Mouse (Mus musculus) lung, adult 2 months (tissue): ENCODE data around the gene Akr1b7. TPM values are rescaled to one million over a fixed set of nuclear protein-coding genes. Genes with fewer than 3 reads are reported as not detected.
A peak's percentile ranks its signal among the peaks of the same experiment; 100 is the strongest.

Experiments used
- DNase-seq: peaks from one replicate; pipeline ENCODE4 v3.0.0; 2022
- H3K4me1 ChIP-seq: fragments of 200-500 bp; 2 replicates; pipeline ENCODE4 v1.6.1; 2011; ENCODE audit warnings: low read length; ENCODE audit not compliant: control insufficient read depth, insufficient read depth
- H3K4me3 ChIP-seq: fragments of 200-500 bp; replicated peaks from 2 replicates; pipeline ENCODE3; 2011; ENCODE audit warnings: low read depth, mild to moderate bottlenecking, control low read depth, low read length; ENCODE audit errors: extremely low read depth
- CTCF ChIP-seq: fragments of 200-500 bp; IDR thresholded peaks from 2 replicates; pipeline ENCODE4 v1.5.1; 2011; ENCODE audit warnings: mild to moderate bottlenecking, low read length, control low read depth; ENCODE audit not compliant: insufficient read depth
- POLR2A ChIP-seq: fragments of 200-500 bp; IDR thresholded peaks from 2 replicates; pipeline ENCODE4 v1.6.1; 2011; ENCODE audit warnings: low read depth, mild to moderate bottlenecking, control low read depth, low read length, borderline replicate concordance; ENCODE audit errors: extremely low read depth
- WGBS: fragments of 180-500 bp; shearing (Covaris S2); methylation state at CpG from one replicate; pipeline ENCODE4 v1.1.7; 2018; 5-methylcytosine and 5-hydroxymethylcytosine counted together
- polyA plus RNA-seq: library from polyadenylated mRNA; depleted of rRNA; stranded (reverse); fragments of >200 nt; gene quantifications from 2 replicates; pipeline ENCODE4 v1.2.3, GENCODE M21; 2012

Gene Akr1b7
- polyA plus RNA-seq, 1 experiment = 0.73 TPM

GRCm38 (mm10) chr6:34416521-34416920 is 4.4 kb downstream of the Akr1b7 start:
- H3K4me1 ChIP-seq = no peaks in the 10 kb centered on the region
- no peak for DNase-seq
- no peak for TF ChIP-seq CTCF
- TF ChIP-seq POLR2A = no peak
- H3K4me3 ChIP-seq = no peak overlapping the region
- 100% methylated on average over 2 of the region's 2 CpGs for WGBS

- DNase-seq = no peak
- TF ChIP-seq POLR2A (no peak), CTCF (no peak)
- Histone ChIP-seq H3K4me1 (no peaks in the 10 kb centered on the region), H3K4me3 (no peak overlapping the region)
These were observed 6.9 kb downstream of the Akr1b7 start for GRCm38 (mm10) chr6:34419071-34419470.

GRCm38 (mm10) chr6:34439006-34439405 is 26.9 kb downstream of the Akr1b7 start:
- no peak for DNase-seq
- TF ChIP-seq CTCF (no peak), POLR2A (no peak)
- Histone ChIP-seq H3K4me1 (no peaks in the 10 kb centered on the region), H3K4me3 (no peak overlapping the region)
- 56% methylated on average over 2 of the region's 2 CpGs for WGBS

- Histone ChIP-seq H3K4me3 (no peak overlapping the region), H3K4me1 (no peaks in the 10 kb centered on the region)
- TF ChIP-seq POLR2A = no peak
- TF ChIP-seq CTCF = no peak
- 46% methylated on average over 9 of the region's 9 CpGs for WGBS
- DNase-seq = no peak
These were observed 29.6 kb downstream of the Akr1b7 start for GRCm38 (mm10) chr6:34441556-34442257.

- TF ChIP-seq POLR2A = no peak
- TF ChIP-seq CTCF = no peak
- DNase-seq = no peak
- 49% methylated on average over 2 of the region's 2 CpGs for WGBS
These were observed 31.7 kb downstream of the Akr1b7 start for GRCm38 (mm10) chr6:34443791-34444190.

GRCm38 (mm10) chr6:34447961-34448360 is 35.8 kb downstream of the Akr1b7 start:
- WGBS = 3% methylated on average over 2 of the region's 2 CpGs
- Histone ChIP-seq H3K4me3 (no peak overlapping the region), H3K4me1 (0 out of 2 replicates have a peak, but pooled peaks cover 3% of the 10 kb centered on the region)
- TF ChIP-seq POLR2A = no peak
- TF ChIP-seq CTCF = peak; percentile 62
- DNase-seq = peak; percentile 63

More at GRCm38 (mm10) chr6:34443791-34444190, 31.7 kb downstream of the Akr1b7 start:
- H3K4me3 ChIP-seq = no peak overlapping the region
- no peaks in the 10 kb centered on the region for H3K4me1 ChIP-seq

GRCm38 (mm10) chr6:34448696-34449095 is 36.6 kb downstream of the Akr1b7 start:
- DNase-seq = no peak
- 83% methylated on average over 1 of the region's 1 CpGs for WGBS
- TF ChIP-seq POLR2A (no peak), CTCF (no peak)
- no peak overlapping the region for H3K4me3 ChIP-seq
- H3K4me1 ChIP-seq = peaks cover 3% of the 10 kb centered on the region; the same call in 1 of the 2 replicates

GRCm38 (mm10) chr6:34452963-34453770 is 41.0 kb downstream of the Akr1b7 start:
- TF ChIP-seq POLR2A (no peak), CTCF (no peak)
- WGBS = 25% methylated on average over 7 of the region's 7 CpGs
- no peak for DNase-seq
- Histone ChIP-seq H3K4me1 (peaks cover 7% of the 10 kb centered on the region), H3K4me3 (no peak overlapping the region)

GRCm38 (mm10) chr6:34459456-34459855 is 47.3 kb downstream of the Akr1b7 start:
- Histone ChIP-seq H3K4me3 (no peak overlapping the region), H3K4me1 (peaks cover 4% of the 10 kb centered on the region)
- TF ChIP-seq CTCF = no peak
- TF ChIP-seq POLR2A = no peak
- DNase-seq = no peak
